Mouse (Mus musculus): ENCODE measurements at regions not wholly inside any gene's neighbourhood (a gene's known extent, or its start where the extent isn't known, plus 50 kb on each side); places are given as distances from the start of the nearest gene placed in this dataset.

GRCm38 (mm10) chr6:51378436-51378835 lies 54.0 kb upstream of the Nfe2l3 start:
- peak; percentile 42 for DNase-seq

- no peak for DNase-seq
Measured at GRCm38 (mm10) chr6:51379074-51379473, 53.4 kb upstream of the Nfe2l3 start.

- DNase-seq: peak; percentile 87
Measured at GRCm38 (mm10) chr6:51379560-51380274, 52.8 kb upstream of the Nfe2l3 start.

GRCm38 (mm10) chr6:51380275-51380575 lies 52.2 kb upstream of the Nfe2l3 start:
- DNase-seq: no peak

GRCm38 (mm10) chr6:51381465-51381864 lies 51.0 kb upstream of the Nfe2l3 start:
- no peak for DNase-seq

Data from thymus, postnatal 4 days (tissue).